Mouse (Mus musculus): ENCODE measurements at regions not wholly inside any gene's neighbourhood (a gene's known extent, or its start where the extent isn't known, plus 50 kb on each side); places are given as distances from the start of the nearest gene placed in this dataset.

DNA sequence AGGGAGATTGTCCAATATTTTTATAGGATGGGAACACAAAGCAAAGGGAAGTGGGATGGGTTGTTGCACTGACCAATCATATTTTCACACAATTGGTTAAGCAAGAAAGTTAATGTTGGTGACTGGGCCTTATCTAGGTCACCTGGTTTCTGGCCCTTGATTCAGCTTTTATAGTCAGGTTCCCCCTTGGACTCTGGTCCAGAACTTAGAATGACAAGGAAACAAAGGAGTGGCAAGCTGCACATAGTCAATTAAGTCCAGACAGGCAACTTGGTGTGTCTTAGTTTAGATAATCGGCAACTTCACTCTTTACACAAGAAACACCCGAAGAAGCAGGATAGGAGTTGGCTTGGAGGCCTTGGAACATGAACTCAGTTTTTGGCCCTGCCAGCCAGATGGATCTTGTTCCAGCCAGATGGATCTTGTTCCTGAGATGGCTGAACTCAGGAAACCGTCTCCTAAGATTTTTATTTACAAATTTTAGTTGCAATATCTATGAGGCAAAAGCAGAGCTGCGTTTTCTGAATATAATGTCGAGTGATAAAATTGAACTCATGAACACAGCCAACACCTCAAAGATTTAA, 212.9 kb upstream of the Gm11042 start:
- TF ChIP-seq CTCF (IDR thresholded peaks at IDR 0.05; ENCODE audit: low read depth) (no peak), EP300 (IDR thresholded peaks at IDR 0.05; ENCODE audit: low read depth) (no peak)
